Mouse (Mus musculus) midbrain, embryonic 10.5 days (tissue): ENCODE data around the gene Anxa9. TPM values are rescaled to one million over a fixed set of nuclear protein-coding genes. Genes with fewer than 3 reads are reported as not detected.

Source experiments
- DNase-seq: peaks from one replicate; pipeline ENCODE4 v3.0.0-alpha.2; 2017; ENCODE audit warnings: low spot score
- H3K27ac ChIP-seq: fragments of 300-500 bp; sonication (generic); replicated peaks from 2 replicates; pipeline ENCODE4 v1.5.1; 2016; ENCODE audit warnings: mild to moderate bottlenecking
- H3K27me3 ChIP-seq: fragments of 300-500 bp; sonication (generic); 2 replicates; pipeline ENCODE4 v1.6.1; 2016; ENCODE audit warnings: low read depth, mild to moderate bottlenecking; ENCODE audit not compliant: poor library complexity, severe bottlenecking
- H3K36me3 ChIP-seq: fragments of 300-500 bp; sonication (generic); 2 replicates; pipeline ENCODE4 v1.6.1; 2016; ENCODE audit warnings: mild to moderate bottlenecking, moderate library complexity
- H3K4me1 ChIP-seq: fragments of 300-500 bp; sonication (generic); 2 replicates; pipeline ENCODE4 v1.6.1; 2016
- H3K4me3 ChIP-seq: fragments of 300-500 bp; sonication (generic); 2 replicates; pipeline ENCODE4 v1.5.1; 2016; ENCODE audit warnings: mild to moderate bottlenecking, moderate library complexity
- H3K9me3 ChIP-seq: fragments of 300-500 bp; sonication (generic); replicated peaks from 2 replicates; pipeline ENCODE4 v1.6.1; 2016; ENCODE audit warnings: mild to moderate bottlenecking
- WGBS: fragments of 180-500 bp; shearing (Covaris S2); methylation state at CpG from one replicate; pipeline ENCODE4 v1.1.7; 2016; 5-methylcytosine and 5-hydroxymethylcytosine counted together
- polyA plus RNA-seq: library from polyadenylated mRNA; unstranded; fragments of >200 nt; fragmentation: Nextera tagmentation; extraction: Ambion mirVana; gene quantifications from 2 replicates; pipeline ENCODE4 v1.2.1, GENCODE M21; 2016

Anxa9 gene
- polyA plus RNA-seq, 1 experiment from 2014 or later, result 1.9 TPM

- 82% methylated on average over 5 of the region's 5 CpGs for WGBS
- peaks cover 36% of the 10 kb centered on the region for H3K36me3 ChIP-seq
- H3K27ac ChIP-seq, result no peak overlapping the region
- no peak overlapping the region for H3K4me3 ChIP-seq
- no peaks in the 10 kb centered on the region for H3K27me3 ChIP-seq
- DNase-seq, result no peak
- H3K9me3 ChIP-seq, result no peaks in the 10 kb centered on the region
- H3K4me1 ChIP-seq, result no peaks in the 10 kb centered on the region
These were observed 56.6 kb downstream of the Anxa9 start for GRCm38 (mm10) chr3:95250361-95250760.

DNA sequence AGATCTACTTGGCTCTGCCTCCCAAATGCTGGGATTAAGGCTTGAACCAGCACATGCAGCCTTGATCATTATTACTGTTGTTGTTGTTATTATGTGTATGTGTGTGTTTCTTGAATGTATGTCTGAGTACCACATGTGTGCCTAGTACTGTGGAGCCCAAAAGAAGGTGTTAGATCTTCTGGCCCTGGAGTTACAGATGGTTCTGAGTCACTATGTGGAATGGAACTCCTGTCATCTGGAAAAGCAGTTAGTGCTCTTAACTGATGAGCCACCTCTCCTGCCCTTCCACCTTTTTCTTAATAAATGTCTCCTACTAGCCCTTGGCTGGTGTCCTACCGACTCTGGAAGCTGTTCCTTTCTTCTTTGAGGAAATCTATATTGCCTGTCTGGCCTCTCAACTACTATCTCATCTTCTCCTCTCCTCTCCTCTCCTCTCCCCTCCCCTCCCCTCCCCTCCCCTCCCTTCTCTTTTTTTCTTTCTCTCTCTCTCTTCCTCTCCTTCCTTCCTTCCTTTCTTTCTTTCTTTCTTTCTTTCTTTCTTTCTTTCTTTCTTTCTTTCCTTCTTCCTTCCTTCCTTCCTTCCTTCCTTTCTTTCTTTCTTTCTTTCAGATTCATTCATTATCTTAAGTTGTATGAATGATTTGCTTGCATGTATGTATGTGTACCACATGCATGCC is 59.2 kb downstream of the Anxa9 start:
- no peaks in the 10 kb centered on the region for H3K9me3 ChIP-seq
- H3K27ac ChIP-seq, result no peak overlapping the region
- no peaks in the 10 kb centered on the region for H3K4me1 ChIP-seq
- no peaks in the 10 kb centered on the region for H3K27me3 ChIP-seq
- 70% methylated on average over 1 of the region's 1 CpGs for WGBS
- peaks cover 15% of the 10 kb centered on the region for H3K36me3 ChIP-seq
- no peak overlapping the region for H3K4me3 ChIP-seq
- DNase-seq, result no peak

GRCm38 (mm10) chr3:95246465-95247231 is 60.3 kb downstream of the Anxa9 start:
- no peaks in the 10 kb centered on the region for H3K9me3 ChIP-seq
- no peaks in the 10 kb centered on the region for H3K27me3 ChIP-seq
- H3K4me1 ChIP-seq, result no peaks in the 10 kb centered on the region
- peaks cover 8% of the 10 kb centered on the region; the same call in 1 of the 2 replicates for H3K36me3 ChIP-seq
- H3K4me3 ChIP-seq, result no peak overlapping the region
- WGBS, result 86% methylated on average over 5 of the region's 5 CpGs
- no peak overlapping the region for H3K27ac ChIP-seq
- no peak for DNase-seq

Other genes starting within 250 kb of the Anxa9 start
- 18.0 and 18.7 TPM in 2 replicates for gene Pip5k1a, start 200.2 kb downstream of the Anxa9 start, polyA plus RNA-seq
- 278 and 290 TPM in 2 replicates for gene Vps72, start 196.2 kb downstream of the Anxa9 start, polyA plus RNA-seq
- 0.27 and 0.88 TPM in 2 replicates for gene Tmod4, start 182.7 kb downstream of the Anxa9 start, polyA plus RNA-seq
- 79.5 and 88.6 TPM in 2 replicates for gene Scnm1, start 173.2 kb downstream of the Anxa9 start, polyA plus RNA-seq
- 13.5 and 17.0 TPM in 2 replicates for gene Lysmd1, start 173.1 kb downstream of the Anxa9 start, polyA plus RNA-seq
- gene Tnfaip8l2, start 164.8 kb downstream of the Anxa9 start, polyA plus RNA-seq, result 1.8 and 3.0 TPM in 2 replicates
- 7.6 and 10.8 TPM in 2 replicates for gene Sema6c, start 146.7 kb downstream of the Anxa9 start, polyA plus RNA-seq
- 10.6 and 11.3 TPM in 2 replicates for gene Gabpb2, start 89.3 kb downstream of the Anxa9 start, polyA plus RNA-seq
- gene Cdc42se1, start 78.4 kb downstream of the Anxa9 start, polyA plus RNA-seq, result 92.5 and 92.7 TPM in 2 replicates
- 41.1 and 72.9 TPM in 2 replicates for gene Mllt11, start 75.0 kb downstream of the Anxa9 start, polyA plus RNA-seq
- gene Gm128, start 65.6 kb downstream of the Anxa9 start, polyA plus RNA-seq, result 0.24 and 0.25 TPM in 2 replicates
- 0.09 and 0.32 TPM in 2 replicates for gene Bnipl, start 56.0 kb downstream of the Anxa9 start, polyA plus RNA-seq
- gene Mindy1, start 25.8 kb downstream of the Anxa9 start, polyA plus RNA-seq, result 29.2 and 37.6 TPM in 2 replicates
- gene Prune1, start 25.1 kb downstream of the Anxa9 start, polyA plus RNA-seq, result 25.2 and 27.9 TPM in 2 replicates
- 116 and 120 TPM in 2 replicates for gene Cers2, start 7.6 kb upstream of the Anxa9 start, polyA plus RNA-seq
- 52.3 and 61.9 TPM in 2 replicates for gene Setdb1, start 50.0 kb upstream of the Anxa9 start, polyA plus RNA-seq
- not detected in 2 replicates for gene 4930558C23Rik, start 95.7 kb upstream of the Anxa9 start, polyA plus RNA-seq
- gene Arnt, start 127.2 kb upstream of the Anxa9 start, polyA plus RNA-seq, result 30.0 and 34.1 TPM in 2 replicates
- gene Ctsk, start 192.1 kb upstream of the Anxa9 start, polyA plus RNA-seq, result 2.4 and 4.5 TPM in 2 replicates
- 3.2 and 6.8 TPM in 2 replicates for gene Ctss, start 219.6 kb upstream of the Anxa9 start, polyA plus RNA-seq